Mouse (Mus musculus): ENCODE measurements around the gene Usp42. TPM values are rescaled to one million over a fixed set of nuclear protein-coding genes. Genes with fewer than 3 reads are reported as not detected.

The Usp42 gene
- polyA plus RNA-seq, 1 experiment: 3.9 TPM

GRCm38 (mm10) chr5:143668884-143669283 lies 63.2 kb downstream of the Usp42 start:
- no peaks in the 10 kb centered on the region for H3K27me3 ChIP-seq (replicated peaks; ENCODE audit: control insufficient read depth, insufficient read depth, low read length)
- H3K27ac ChIP-seq (ENCODE audit: insufficient read depth, low read depth, low read length): no peak overlapping the region
- TF ChIP-seq POLR2A (IDR thresholded peaks at IDR 0.05; ENCODE audit: low read depth, low read length) (no peak), CTCF (conservative IDR thresholded peaks at IDR 0.05; ENCODE audit: insufficient read depth, insufficient read length, low read depth, low read length) (no peak)
- DNase-seq: peak; percentile 75
- H3K4me1 ChIP-seq (ENCODE audit: control insufficient read depth, insufficient read depth, low read length): peaks cover 17% of the 10 kb centered on the region
- WGBS: 50% methylated on average over 2 of the region's 2 CpGs
- H3K4me3 ChIP-seq (ENCODE audit: insufficient read depth, low read depth, low read length): no peak overlapping the region
- no peaks in the 10 kb centered on the region for H3K36me3 ChIP-seq (ENCODE audit: control insufficient read depth, insufficient read depth, low read length)

- no peak overlapping the region for H3K4me3 ChIP-seq (ENCODE audit: insufficient read depth, low read depth, low read length)
- no peaks in the 10 kb centered on the region for H3K36me3 ChIP-seq (ENCODE audit: control insufficient read depth, insufficient read depth, low read length)
- H3K4me1 ChIP-seq (ENCODE audit: control insufficient read depth, insufficient read depth, low read length): peaks cover 17% of the 10 kb centered on the region
- no peak for TF ChIP-seq POLR2A (IDR thresholded peaks at IDR 0.05; ENCODE audit: low read depth, low read length)
- TF ChIP-seq CTCF (conservative IDR thresholded peaks at IDR 0.05; ENCODE audit: insufficient read depth, insufficient read length, low read depth, low read length): no peak
- DNase-seq: no peak
- H3K27ac ChIP-seq (ENCODE audit: insufficient read depth, low read depth, low read length): no peak overlapping the region
- 94% methylated on average over 1 of the region's 1 CpGs for WGBS
- H3K27me3 ChIP-seq (replicated peaks; ENCODE audit: control insufficient read depth, insufficient read depth, low read length): no peaks in the 10 kb centered on the region
These were observed 66.1 kb downstream of the Usp42 start for GRCm38 (mm10) chr5:143666015-143666414.

- Histone ChIP-seq H3K36me3 (ENCODE audit: control insufficient read depth, insufficient read depth, low read length) (no peaks in the 10 kb centered on the region), H3K27ac (ENCODE audit: insufficient read depth, low read depth, low read length) (peak overlapping the region; percentile 20; the same call in 1 of the 2 replicates), H3K4me1 (ENCODE audit: control insufficient read depth, insufficient read depth, low read length) (peaks cover 16% of the 10 kb centered on the region), H3K4me3 (ENCODE audit: insufficient read depth, low read depth, low read length) (no peak overlapping the region), H3K27me3 (replicated peaks; ENCODE audit: control insufficient read depth, insufficient read depth, low read length) (no peaks in the 10 kb centered on the region)
- DNase-seq: peak; percentile 34
- WGBS: 45% methylated on average over 2 of the region's 2 CpGs
- TF ChIP-seq CTCF (conservative IDR thresholded peaks at IDR 0.05; ENCODE audit: insufficient read depth, insufficient read length, low read depth, low read length) (no peak), POLR2A (IDR thresholded peaks at IDR 0.05; ENCODE audit: low read depth, low read length) (no peak)
These were observed 66.5 kb downstream of the Usp42 start for GRCm38 (mm10) chr5:143665561-143665960.

- Histone ChIP-seq H3K36me3 (ENCODE audit: control insufficient read depth, insufficient read depth, low read length) (no peaks in the 10 kb centered on the region), H3K27ac (ENCODE audit: insufficient read depth, low read depth, low read length) (peak overlapping the region; percentile 47; the same call in 1 of the 2 replicates), H3K27me3 (replicated peaks; ENCODE audit: control insufficient read depth, insufficient read depth, low read length) (no peaks in the 10 kb centered on the region), H3K4me1 (ENCODE audit: control insufficient read depth, insufficient read depth, low read length) (peaks cover 16% of the 10 kb centered on the region), H3K4me3 (ENCODE audit: insufficient read depth, low read depth, low read length) (no peak overlapping the region)
- peak; percentile 58 for DNase-seq
- TF ChIP-seq CTCF (conservative IDR thresholded peaks at IDR 0.05; ENCODE audit: insufficient read depth, insufficient read length, low read depth, low read length) (no peak), POLR2A (IDR thresholded peaks at IDR 0.05; ENCODE audit: low read depth, low read length) (no peak)
- 70% methylated on average over 7 of the region's 7 CpGs for WGBS
These were observed 68.9 kb downstream of the Usp42 start for GRCm38 (mm10) chr5:143663074-143663687.

Other genes starting within 250 kb of the Usp42 start
- 259 and 277 TPM in 2 replicates for gene Rac1, start 204.2 kb downstream of the Usp42 start, polyA plus RNA-seq (2012; rRNA removed)
- 22.8 and 25.0 TPM in 2 replicates for gene Cyth3, start 109.8 kb downstream of the Usp42 start, polyA plus RNA-seq (2012; rRNA removed)
- gene Eif2ak1, start 85.5 kb upstream of the Usp42 start, polyA plus RNA-seq (2012; rRNA removed): 29.9 TPM in 2 replicates
- 0.08 and 0.14 TPM in 2 replicates for gene Ankrd61, start 165.4 kb upstream of the Usp42 start, polyA plus RNA-seq (2012; rRNA removed)
- 35.9 and 41.9 TPM in 2 replicates for gene Aimp2, start 177.6 kb upstream of the Usp42 start, polyA plus RNA-seq (2012; rRNA removed)
- 2.0 and 2.5 TPM in 2 replicates for gene Pms2, start 177.7 kb upstream of the Usp42 start, polyA plus RNA-seq (2012; rRNA removed)
- gene Gm42421, start 195.9 kb upstream of the Usp42 start, polyA plus RNA-seq (2012; rRNA removed): not detected in 2 replicates
- gene Rsph10b, start 200.8 kb upstream of the Usp42 start, polyA plus RNA-seq (2012; rRNA removed): 0.31 and 0.61 TPM in 2 replicates